Mouse (Mus musculus): ENCODE results near the gene Gm10645. TPM values are rescaled to one million over a fixed set of nuclear protein-coding genes. Genes with fewer than 3 reads are reported as not detected.

The Gm10645 gene
- polyA plus RNA-seq (2014; fragmentation: Illumina TruSeq; extraction: RNeasy Lipid Tissue Mini Kit (QIAGEN cat#74804); ENCODE audit: low read depth, low replicate concordance): not detected

GRCm38 (mm10) chr8:83165931-83166867 is at the start of gene Gm10645:
Gene Gm10645, minus strand, starts transcription at chr8:83166170.

GRCm38 (mm10) chr8:83165235-83165930 is 587 bp downstream of the Gm10645 start, which contains the start of gene Tbc1d9:
Gene Tbc1d9, plus strand, starts transcription at chr8:83165352.

Other genes with a start within 250 kb of the Gm10645 start
- gene Tbc1d9, start 818 bp downstream of the Gm10645 start, polyA plus RNA-seq (2014; fragmentation: Illumina TruSeq; extraction: RNeasy Lipid Tissue Mini Kit (QIAGEN cat#74804); ENCODE audit: low read depth, low replicate concordance): 2.6 TPM
- gene Ucp1, start 124.2 kb upstream of the Gm10645 start, polyA plus RNA-seq (2014; fragmentation: Illumina TruSeq; extraction: RNeasy Lipid Tissue Mini Kit (QIAGEN cat#74804); ENCODE audit: low read depth, low replicate concordance): 33.7 TPM
- gene Elmod2, start 166.3 kb upstream of the Gm10645 start, polyA plus RNA-seq (2014; fragmentation: Illumina TruSeq; extraction: RNeasy Lipid Tissue Mini Kit (QIAGEN cat#74804); ENCODE audit: low read depth, low replicate concordance): 9.8 TPM
- gene Mgat4d, start 182.3 kb upstream of the Gm10645 start, polyA plus RNA-seq (2014; fragmentation: Illumina TruSeq; extraction: RNeasy Lipid Tissue Mini Kit (QIAGEN cat#74804); ENCODE audit: low read depth, low replicate concordance): not detected
- gene Clgn, start 223.7 kb upstream of the Gm10645 start, polyA plus RNA-seq (2014; fragmentation: Illumina TruSeq; extraction: RNeasy Lipid Tissue Mini Kit (QIAGEN cat#74804); ENCODE audit: low read depth, low replicate concordance): not detected

Data from heart, adult 10 weeks (tissue).